Mouse (Mus musculus): ENCODE measurements around the gene Mmd. TPM values are rescaled to one million over a fixed set of nuclear protein-coding genes. Genes with fewer than 3 reads are reported as not detected.
A peak's percentile ranks its signal among the peaks of the same experiment; 100 is the strongest.

Mmd gene
- polyA plus RNA-seq, 1 experiment from 2014 or later: 46.3 TPM

- 20% methylated on average over 6 of the region's 6 CpGs for WGBS
- no peaks in the 10 kb centered on the region for H3K4me1 ChIP-seq (ENCODE audit: control insufficient read depth, insufficient read depth, low read length)
- DNase-seq (ENCODE audit: low spot score): no peak
- no peak overlapping the region for H3K4me2 ChIP-seq (ENCODE audit: low read depth, low read length)
- no peak overlapping the region for H3K9ac ChIP-seq (replicated peaks; ENCODE audit: low read length)
- H3K4me3 ChIP-seq (ENCODE audit: low read depth, low read length): no peak overlapping the region
- no peaks in the 10 kb centered on the region for H3K36me3 ChIP-seq (replicated peaks; ENCODE audit: control insufficient read depth, insufficient read depth, low read depth, low read length)
- no peaks in the 10 kb centered on the region for H3K9me3 ChIP-seq (replicated peaks; ENCODE audit: control insufficient read depth, low read length)
- H3K27ac ChIP-seq (replicated peaks; ENCODE audit: low read depth, low read length): no peak overlapping the region
- no peaks in the 10 kb centered on the region for H3K27me3 ChIP-seq (ENCODE audit: control insufficient read depth, insufficient read depth, low read length)
- ATAC-seq (replicated peaks; ENCODE audit: insufficient number of reproducible peaks, low FRiP score, low TSS enrichment, low read depth): no peak
Measured at GRCm38 (mm10) chr11:90240652-90241330, 8.5 kb upstream of the Mmd start.

- ATAC-seq (replicated peaks; ENCODE audit: insufficient number of reproducible peaks, low FRiP score, low TSS enrichment, low read depth): no peak
- WGBS: 96% methylated on average over 2 of the region's 2 CpGs
Measured at GRCm38 (mm10) chr11:90241874-90242273, 7.4 kb upstream of the Mmd start.

GRCm38 (mm10) chr11:90243300-90243699 is 6.0 kb upstream of the Mmd start:
- DNase-seq (ENCODE audit: low spot score) (no peak), ATAC-seq (replicated peaks; ENCODE audit: insufficient number of reproducible peaks, low FRiP score, low TSS enrichment, low read depth) (no peak)
- 88% methylated on average over 2 of the region's 2 CpGs for WGBS
- Histone ChIP-seq H3K27me3 (ENCODE audit: control insufficient read depth, insufficient read depth, low read length) (no peaks in the 10 kb centered on the region), H3K36me3 (replicated peaks; ENCODE audit: control insufficient read depth, insufficient read depth, low read depth, low read length) (no peaks in the 10 kb centered on the region), H3K9me3 (replicated peaks; ENCODE audit: control insufficient read depth, low read length) (no peaks in the 10 kb centered on the region), H3K4me1 (ENCODE audit: control insufficient read depth, insufficient read depth, low read length) (no peaks in the 10 kb centered on the region), H3K27ac (replicated peaks; ENCODE audit: low read depth, low read length) (no peak overlapping the region), H3K4me3 (ENCODE audit: low read depth, low read length) (no peak overlapping the region), H3K9ac (replicated peaks; ENCODE audit: low read length) (no peak overlapping the region), H3K4me2 (ENCODE audit: low read depth, low read length) (no peak overlapping the region)

More at GRCm38 (mm10) chr11:90241874-90242273, 7.4 kb upstream of the Mmd start:
- Histone ChIP-seq H3K9me3 (replicated peaks; ENCODE audit: control insufficient read depth, low read length) (no peaks in the 10 kb centered on the region), H3K9ac (replicated peaks; ENCODE audit: low read length) (no peak overlapping the region), H3K36me3 (replicated peaks; ENCODE audit: control insufficient read depth, insufficient read depth, low read depth, low read length) (no peaks in the 10 kb centered on the region), H3K27me3 (ENCODE audit: control insufficient read depth, insufficient read depth, low read length) (no peaks in the 10 kb centered on the region), H3K27ac (replicated peaks; ENCODE audit: low read depth, low read length) (no peak overlapping the region), H3K4me2 (ENCODE audit: low read depth, low read length) (no peak overlapping the region), H3K4me1 (ENCODE audit: control insufficient read depth, insufficient read depth, low read length) (no peaks in the 10 kb centered on the region), H3K4me3 (ENCODE audit: low read depth, low read length) (no peak overlapping the region)
- DNase-seq (ENCODE audit: low spot score): no peak

- 86% methylated on average over 6 of the region's 6 CpGs for WGBS
- no peaks in the 10 kb centered on the region for H3K27me3 ChIP-seq (ENCODE audit: control insufficient read depth, insufficient read depth, low read length)
- no peak overlapping the region for H3K4me2 ChIP-seq (ENCODE audit: low read depth, low read length)
- H3K4me1 ChIP-seq (ENCODE audit: control insufficient read depth, insufficient read depth, low read length): no peaks in the 10 kb centered on the region
- ATAC-seq (replicated peaks; ENCODE audit: insufficient number of reproducible peaks, low FRiP score, low TSS enrichment, low read depth) (no peak), DNase-seq (ENCODE audit: low spot score) (no peak)
- H3K36me3 ChIP-seq (replicated peaks; ENCODE audit: control insufficient read depth, insufficient read depth, low read depth, low read length): no peaks in the 10 kb centered on the region
- no peak overlapping the region for H3K9ac ChIP-seq (replicated peaks; ENCODE audit: low read length)
- H3K4me3 ChIP-seq (ENCODE audit: low read depth, low read length): no peak overlapping the region
- H3K27ac ChIP-seq (replicated peaks; ENCODE audit: low read depth, low read length): no peak overlapping the region
- no peaks in the 10 kb centered on the region for H3K9me3 ChIP-seq (replicated peaks; ENCODE audit: control insufficient read depth, low read length)
Measured at GRCm38 (mm10) chr11:90245630-90246029, 3.6 kb upstream of the Mmd start.

- no peak for ATAC-seq (replicated peaks; ENCODE audit: insufficient number of reproducible peaks, low FRiP score, low TSS enrichment, low read depth)
- no peak overlapping the region for H3K9ac ChIP-seq (replicated peaks; ENCODE audit: low read length)
- no peaks in the 10 kb centered on the region for H3K36me3 ChIP-seq (replicated peaks; ENCODE audit: control insufficient read depth, insufficient read depth, low read depth, low read length)
- 80% methylated on average over 4 of the region's 4 CpGs for WGBS
- no peak overlapping the region for H3K27ac ChIP-seq (replicated peaks; ENCODE audit: low read depth, low read length)
- H3K4me2 ChIP-seq (ENCODE audit: low read depth, low read length): no peak overlapping the region
- no peaks in the 10 kb centered on the region for H3K27me3 ChIP-seq (ENCODE audit: control insufficient read depth, insufficient read depth, low read length)
- H3K4me3 ChIP-seq (ENCODE audit: low read depth, low read length): no peak overlapping the region
- H3K4me1 ChIP-seq (ENCODE audit: control insufficient read depth, insufficient read depth, low read length): no peaks in the 10 kb centered on the region
- no peak for DNase-seq (ENCODE audit: low spot score)
- H3K9me3 ChIP-seq (replicated peaks; ENCODE audit: control insufficient read depth, low read length): no peaks in the 10 kb centered on the region
Measured at GRCm38 (mm10) chr11:90246676-90247075, 2.6 kb upstream of the Mmd start.

- Histone ChIP-seq H3K4me1 (ENCODE audit: control insufficient read depth, insufficient read depth, low read length) (no peaks in the 10 kb centered on the region), H3K9me3 (replicated peaks; ENCODE audit: control insufficient read depth, low read length) (no peaks in the 10 kb centered on the region), H3K36me3 (replicated peaks; ENCODE audit: control insufficient read depth, insufficient read depth, low read depth, low read length) (no peaks in the 10 kb centered on the region), H3K4me2 (ENCODE audit: low read depth, low read length) (no peak overlapping the region), H3K27me3 (ENCODE audit: control insufficient read depth, insufficient read depth, low read length) (no peaks in the 10 kb centered on the region), H3K4me3 (ENCODE audit: low read depth, low read length) (no peak overlapping the region), H3K9ac (replicated peaks; ENCODE audit: low read length) (no peak overlapping the region), H3K27ac (replicated peaks; ENCODE audit: low read depth, low read length) (no peak overlapping the region)
- no peak for ATAC-seq (replicated peaks; ENCODE audit: insufficient number of reproducible peaks, low FRiP score, low TSS enrichment, low read depth)
- 60% methylated on average over 4 of the region's 4 CpGs for WGBS
- DNase-seq (ENCODE audit: low spot score): no peak
Measured at GRCm38 (mm10) chr11:90247793-90248192, 1.5 kb upstream of the Mmd start.

GRCm38 (mm10) chr11:90249701-90250141 is 465 bp downstream of the Mmd start:
- peak; percentile 46 for ATAC-seq (replicated peaks; ENCODE audit: insufficient number of reproducible peaks, low FRiP score, low TSS enrichment, low read depth)
- WGBS: 1% methylated on average over 22 of the region's 22 CpGs
- H3K36me3 ChIP-seq (replicated peaks; ENCODE audit: control insufficient read depth, insufficient read depth, low read depth, low read length): no peaks in the 10 kb centered on the region

GRCm38 (mm10) chr11:90250189-90250588 is 933 bp downstream of the Mmd start:
- Histone ChIP-seq H3K9me3 (replicated peaks; ENCODE audit: control insufficient read depth, low read length) (no peaks in the 10 kb centered on the region), H3K9ac (replicated peaks; ENCODE audit: low read length) (peak overlapping the region; percentile 90), H3K4me2 (ENCODE audit: low read depth, low read length) (peak overlapping the region; percentile 84), H3K4me1 (ENCODE audit: control insufficient read depth, insufficient read depth, low read length) (no peaks in the 10 kb centered on the region), H3K4me3 (ENCODE audit: low read depth, low read length) (peak overlapping the region; percentile 81), H3K36me3 (replicated peaks; ENCODE audit: control insufficient read depth, insufficient read depth, low read depth, low read length) (no peaks in the 10 kb centered on the region), H3K27ac (replicated peaks; ENCODE audit: low read depth, low read length) (no peak overlapping the region), H3K27me3 (ENCODE audit: control insufficient read depth, insufficient read depth, low read length) (no peaks in the 10 kb centered on the region)
- 2% methylated on average over 9 of the region's 9 CpGs for WGBS
- ATAC-seq (replicated peaks; ENCODE audit: insufficient number of reproducible peaks, low FRiP score, low TSS enrichment, low read depth) (no peak), DNase-seq (ENCODE audit: low spot score) (peak; percentile 25)

More at GRCm38 (mm10) chr11:90249701-90250141, 465 bp downstream of the Mmd start:
- Histone ChIP-seq H3K9ac (replicated peaks; ENCODE audit: low read length) (peak overlapping the region; percentile 90), H3K4me2 (ENCODE audit: low read depth, low read length) (peak overlapping the region; percentile 84), H3K4me1 (ENCODE audit: control insufficient read depth, insufficient read depth, low read length) (no peaks in the 10 kb centered on the region), H3K27me3 (ENCODE audit: control insufficient read depth, insufficient read depth, low read length) (no peaks in the 10 kb centered on the region), H3K4me3 (ENCODE audit: low read depth, low read length) (peak overlapping the region; percentile 81), H3K9me3 (replicated peaks; ENCODE audit: control insufficient read depth, low read length) (no peaks in the 10 kb centered on the region), H3K27ac (replicated peaks; ENCODE audit: low read depth, low read length) (peak overlapping the region; percentile 62)
- DNase-seq (ENCODE audit: low spot score): peak; percentile 68
